Mouse (Mus musculus) embryonic facial prominence, embryonic 15.5 days (tissue): ENCODE data around the gene Eln. TPM values are rescaled to one million over a fixed set of nuclear protein-coding genes. Genes with fewer than 3 reads are reported as not detected.

Source experiments
- ATAC-seq: fragments of 200-750 bp; cut with Nextera tagmentation; 2 replicates; pipeline ENCODE4 v1.8.0; 2017; ENCODE audit warnings: low read depth, moderate TSS enrichment; ENCODE audit not compliant: insufficient number of reproducible peaks, low FRiP score, low TSS enrichment
- H3K27ac ChIP-seq: fragments of 300-500 bp; sonication (generic); replicated peaks from 2 replicates; pipeline ENCODE4 v1.5.1; 2015; ENCODE audit warnings: mild to moderate bottlenecking, inconsistent platforms
- H3K27me3 ChIP-seq: fragments of 300-500 bp; sonication (generic); 2 replicates; pipeline ENCODE4 v1.6.1; 2015; ENCODE audit warnings: inconsistent platforms
- H3K36me3 ChIP-seq: fragments of 300-500 bp; sonication (generic); 2 replicates; pipeline ENCODE4 v1.6.1; 2015; ENCODE audit warnings: mild to moderate bottlenecking, inconsistent platforms
- H3K4me1 ChIP-seq: fragments of 300-500 bp; sonication (generic); 2 replicates; pipeline ENCODE4 v1.6.1; 2015; ENCODE audit warnings: inconsistent platforms
- H3K4me2 ChIP-seq: fragments of 300-500 bp; sonication (generic); replicated peaks from 2 replicates; pipeline ENCODE4 v1.6.1; 2015; ENCODE audit warnings: mild to moderate bottlenecking, inconsistent platforms
- H3K4me3 ChIP-seq: fragments of 300-500 bp; sonication (generic); replicated peaks from 2 replicates; pipeline ENCODE4 v1.5.1; 2015; ENCODE audit warnings: mild to moderate bottlenecking, inconsistent platforms
- H3K9ac ChIP-seq: fragments of 300-500 bp; sonication (generic); 2 replicates; pipeline ENCODE4 v1.6.1; 2015; ENCODE audit warnings: inconsistent platforms
- H3K9me3 ChIP-seq: fragments of 300-500 bp; sonication (generic); replicated peaks from 2 replicates; pipeline ENCODE4 v1.6.1; 2016; ENCODE audit warnings: inconsistent platforms
- WGBS: fragments of 180-500 bp; shearing (Covaris S2); methylation state at CpG from one replicate; pipeline ENCODE4 v1.1.7; 2015; 5-methylcytosine and 5-hydroxymethylcytosine counted together
- polyA plus RNA-seq: library from polyadenylated mRNA; unstranded; fragments of >200 nt; fragmentation: Nextera tagmentation; extraction: Ambion mirVana; gene quantifications from 2 replicates; pipeline ENCODE4 v1.2.1, GENCODE M21; 2015

Eln gene
- polyA plus RNA-seq, 1 experiment from 2014 or later: 289 TPM

GRCm38 (mm10) chr5:134669001-134669708 is 78.0 kb downstream of the Eln start:
- WGBS: 79% methylated on average over 20 of the region's 20 CpGs
- Histone ChIP-seq H3K9ac (no peak overlapping the region), H3K9me3 (no peaks in the 10 kb centered on the region), H3K4me1 (no peaks in the 10 kb centered on the region), H3K27ac (no peak overlapping the region), H3K27me3 (no peaks in the 10 kb centered on the region), H3K36me3 (peaks cover 59% of the 10 kb centered on the region), H3K4me3 (no peak overlapping the region), H3K4me2 (no peak overlapping the region)
- ATAC-seq: no peak

- no peaks in the 10 kb centered on the region for H3K27me3 ChIP-seq
- no peak overlapping the region for H3K4me2 ChIP-seq
- H3K4me1 ChIP-seq: no peaks in the 10 kb centered on the region
- H3K4me3 ChIP-seq: no peak overlapping the region
- H3K9ac ChIP-seq: no peak overlapping the region
- no peak for ATAC-seq
- H3K9me3 ChIP-seq: no peaks in the 10 kb centered on the region
- 31% methylated on average over 8 of the region's 8 CpGs for whole genome bisulfite sequencing
- no peak overlapping the region for H3K27ac ChIP-seq
- H3K36me3 ChIP-seq: peaks cover 63% of the 10 kb centered on the region
Observed at GRCm38 (mm10) chr5:134668495-134668894, 78.6 kb downstream of the Eln start.

GRCm38 (mm10) chr5:134656708-134657107 is 90.4 kb downstream of the Eln start:
- H3K9ac ChIP-seq: no peak overlapping the region
- no peaks in the 10 kb centered on the region for H3K4me1 ChIP-seq
- H3K9me3 ChIP-seq: no peaks in the 10 kb centered on the region
- peaks cover 33% of the 10 kb centered on the region; the same call in 1 of the 2 replicates for H3K36me3 ChIP-seq
- H3K4me2 ChIP-seq: no peak overlapping the region
- no peak for ATAC-seq
- H3K27ac ChIP-seq: no peak overlapping the region
- no peak overlapping the region for H3K4me3 ChIP-seq
- no peaks in the 10 kb centered on the region for H3K27me3 ChIP-seq
- WGBS: 74% methylated on average over 4 of the region's 4 CpGs

Other genes with a start within 250 kb of the Eln start
- 4.3 and 4.4 TPM in 2 replicates for gene Clip2, start 194.9 kb downstream of the Eln start, polyA plus RNA-seq
- 0.26 and 0.41 TPM in 2 replicates for gene Syna, start 187.2 kb downstream of the Eln start, polyA plus RNA-seq
- 234 and 238 TPM in 2 replicates for gene Rfc2, start 166.0 kb downstream of the Eln start, polyA plus RNA-seq
- gene Lat2, start 132.3 kb downstream of the Eln start, polyA plus RNA-seq: 4.6 and 6.7 TPM in 2 replicates
- 421 and 433 TPM in 2 replicates for gene Eif4h, start 107.8 kb downstream of the Eln start, polyA plus RNA-seq
- 7.8 and 9.0 TPM in 2 replicates for gene Limk1, start 58.7 kb downstream of the Eln start, polyA plus RNA-seq
- gene Tmem270, start 159.4 kb upstream of the Eln start, polyA plus RNA-seq: not detected in 2 replicates
- gene Cldn13, start 168.2 kb upstream of the Eln start, polyA plus RNA-seq: 0.16 TPM in 1 of 2 replicates, not detected in the other
- 20.1 and 20.4 TPM in 2 replicates for gene Mettl27, start 185.0 kb upstream of the Eln start, polyA plus RNA-seq
- gene Cldn4, start 199.6 kb upstream of the Eln start, polyA plus RNA-seq: 40.7 and 52.1 TPM in 2 replicates
- gene Cldn3, start 238.9 kb upstream of the Eln start, polyA plus RNA-seq: 39.7 and 50.9 TPM in 2 replicates